Mouse (Mus musculus) MEL (cell line): ENCODE data around the gene Stx6. TPM values are rescaled to one million over a fixed set of nuclear protein-coding genes. Genes with fewer than 3 reads are reported as not detected.

Experiments used
- DNase-seq: peaks from one replicate; pipeline ENCODE4 v3.0.0; 2011; ENCODE audit warnings: low read depth, low spot score
- H3K27ac ChIP-seq: 2 replicates; pipeline ENCODE4 v1.5.1; 2012; ENCODE audit warnings: low read depth, mild to moderate bottlenecking, control low read depth, low read length, moderate library complexity; ENCODE audit not compliant: control insufficient read depth
- H3K27me3 ChIP-seq, 2 experiments: fragments of 150-350 bp in 1 of 2; sonication (generic) in 1 of 2; 2 replicates each; pipeline ENCODE4 v1.6.1; 2012; ENCODE audit warnings: low read length in 2 of 2, mild to moderate bottlenecking in 2 of 2, improper control_type of control experiment in 1 of 2, moderate library complexity in 1 of 2; ENCODE audit not compliant: insufficient read depth in 2 of 2, control insufficient read depth in 1 of 2
- H3K36me3 ChIP-seq, 2 experiments: 2 replicates each; pipeline ENCODE4 v1.6.1; 2012 to 2014; ENCODE audit warnings: low read length in 2 of 2, improper control_type of control experiment in 1 of 2, inconsistent platforms in 1 of 2, mild to moderate bottlenecking in 1 of 2; ENCODE audit not compliant: insufficient read depth in 2 of 2, control insufficient read depth in 1 of 2
- H3K4me1 ChIP-seq, 2 experiments: fragments of 150-350 bp in 1 of 2; sonication (generic) in 1 of 2; 2 replicates each; pipeline ENCODE4 v1.6.1; 2012; ENCODE audit warnings: low read length in 2 of 2, improper control_type of control experiment in 1 of 2, mild to moderate bottlenecking in 1 of 2; ENCODE audit not compliant: insufficient read depth in 2 of 2, control insufficient read depth in 1 of 2
- H3K4me3 ChIP-seq, 2 experiments: fragments of 150-350 bp in 1 of 2; sonication (generic) in 1 of 2; 2 replicates each; pipeline ENCODE4 v1.5.1; 2012; ENCODE audit warnings: low read depth in 2 of 2, low read length in 2 of 2, mild to moderate bottlenecking in 2 of 2, moderate library complexity in 2 of 2, control low read depth in 1 of 2, improper control_type of control experiment in 1 of 2; ENCODE audit not compliant: control insufficient read depth in 1 of 2, insufficient read depth in 1 of 2
- H3K79me2 ChIP-seq: 2 replicates; pipeline ENCODE4 v1.6.1; 2012; ENCODE audit warnings: mild to moderate bottlenecking, low read length, moderate library complexity; ENCODE audit not compliant: control insufficient read depth, poor library complexity, insufficient read depth
- H3K9ac ChIP-seq: 2 replicates; pipeline ENCODE4 v1.6.1; 2012; ENCODE audit warnings: low read depth, mild to moderate bottlenecking, control low read depth, low read length, moderate library complexity; ENCODE audit not compliant: control insufficient read depth, poor library complexity, severe bottlenecking
- H3K9me3 ChIP-seq: fragments of 150-350 bp; sonication (generic); replicated peaks from 2 replicates; pipeline ENCODE4 v1.6.1; 2012; ENCODE audit warnings: mild to moderate bottlenecking, low read length, improper control_type of control experiment, moderate library complexity; ENCODE audit not compliant: insufficient read depth
- BHLHE40 ChIP-seq: IDR thresholded peaks from 2 replicates; pipeline ENCODE4 v1.6.1; 2012; ENCODE audit warnings: low read depth, mild to moderate bottlenecking, inconsistent platforms, low read length, improper control_type of control experiment, borderline replicate concordance
- CHD2 ChIP-seq: IDR thresholded peaks from 2 replicates; pipeline ENCODE4 v1.6.1; 2011; ENCODE audit warnings: low read length, improper control_type of control experiment
- CTCF ChIP-seq, 3 experiments: IDR thresholded peaks in 2 of 3; conservative IDR thresholded peaks in 1 of 3; 2 replicates each; pipeline ENCODE4 v1.5.1; 2011 to 2012; ENCODE audit warnings: low read length in 3 of 3, low read depth in 2 of 3, mild to moderate bottlenecking in 2 of 3, improper control_type of control experiment in 1 of 3, inconsistent platforms in 1 of 3, mixed read lengths in 1 of 3, moderate library complexity in 1 of 3; ENCODE audit not compliant: control insufficient read depth in 1 of 3, insufficient read depth in 1 of 3, poor library complexity in 1 of 3, severe bottlenecking in 1 of 3
- E2F4 ChIP-seq: IDR thresholded peaks from 2 replicates; pipeline ENCODE4 v1.6.1; 2011; ENCODE audit warnings: low read depth, low read length, improper control_type of control experiment, borderline replicate concordance
- EP300 ChIP-seq, 2 experiments: IDR thresholded peaks; 2 replicates each; pipeline ENCODE4 v1.6.1; 2011; ENCODE audit warnings: improper control_type of control experiment in 2 of 2, low read length in 2 of 2, low read depth in 1 of 2, mild to moderate bottlenecking in 1 of 2
- GATA1 ChIP-seq: IDR thresholded peaks from 2 replicates; pipeline ENCODE4 v1.6.1; 2011; ENCODE audit warnings: low read depth, low read length, improper control_type of control experiment
- JUND ChIP-seq: IDR thresholded peaks from 2 replicates; pipeline ENCODE4 v1.6.1; 2011; ENCODE audit warnings: low read depth, mild to moderate bottlenecking, improper control_type of control experiment, low read length
- KAT2A ChIP-seq: conservative IDR thresholded peaks from 2 replicates; pipeline ENCODE4 v1.6.1; 2012; ENCODE audit warnings: low read depth, low read length, improper control_type of control experiment, inconsistent platforms
- MAFK ChIP-seq: IDR thresholded peaks from 2 replicates; pipeline ENCODE4 v1.6.1; 2011; ENCODE audit warnings: low read depth, mild to moderate bottlenecking, low read length, improper control_type of control experiment, borderline replicate concordance
- MAX ChIP-seq: IDR thresholded peaks from 2 replicates; pipeline ENCODE4 v1.6.1; 2011; ENCODE audit warnings: low read length, improper control_type of control experiment
- MEF2A ChIP-seq: IDR thresholded peaks from 2 replicates; pipeline ENCODE4 v1.6.1; 2014; ENCODE audit warnings: low read depth, mild to moderate bottlenecking, inconsistent platforms, low read length, improper control_type of control experiment; ENCODE audit not compliant: poor library complexity, insufficient replicate concordance, severe bottlenecking; ENCODE audit errors: extremely low read depth
- MYB ChIP-seq: IDR thresholded peaks from 2 replicates; pipeline ENCODE4 v1.6.1; 2011; ENCODE audit warnings: mild to moderate bottlenecking, low read depth, low read length, improper control_type of control experiment
- POLR2A ChIP-seq, 2 experiments: IDR thresholded peaks; 2 replicates each; pipeline ENCODE4 v1.6.1; 2011 to 2012; ENCODE audit warnings: low read length in 2 of 2, mild to moderate bottlenecking in 2 of 2, control low read depth in 1 of 2, improper control_type of control experiment in 1 of 2, low read depth in 1 of 2, moderate library complexity in 1 of 2; ENCODE audit not compliant: control insufficient read depth in 1 of 2, insufficient read depth in 1 of 2, poor library complexity in 1 of 2
- RAD21 ChIP-seq: IDR thresholded peaks from 2 replicates; pipeline ENCODE4 v1.6.1; 2011; ENCODE audit warnings: mild to moderate bottlenecking, low read depth, low read length, improper control_type of control experiment
- SIN3A ChIP-seq: IDR thresholded peaks from 2 replicates; pipeline ENCODE4 v1.6.1; 2012; ENCODE audit warnings: low read length, improper control_type of control experiment, inconsistent platforms
- SMC3 ChIP-seq: IDR thresholded peaks from 2 replicates; pipeline ENCODE4 v1.6.1; 2011; ENCODE audit warnings: low read depth, low read length, improper control_type of control experiment
- TBP ChIP-seq: IDR thresholded peaks from 2 replicates; pipeline ENCODE4 v1.8.0; 2011; ENCODE audit warnings: low read depth, low read length, improper control_type of control experiment
- UBTF ChIP-seq: IDR thresholded peaks from 2 replicates; pipeline ENCODE4 v1.6.1; 2012; ENCODE audit warnings: low read depth, mild to moderate bottlenecking, inconsistent platforms, low read length, improper control_type of control experiment, moderate library complexity, borderline replicate concordance; ENCODE audit not compliant: insufficient read depth
- USF1 ChIP-seq: IDR thresholded peaks from 2 replicates; pipeline ENCODE4 v1.6.1; 2014; ENCODE audit warnings: low read depth, mild to moderate bottlenecking, inconsistent platforms, low read length, improper control_type of control experiment, moderate library complexity
- USF2 ChIP-seq, 2 experiments: IDR thresholded peaks; 2 replicates each; pipeline ENCODE4 v1.6.1; 2011 to 2012; ENCODE audit warnings: improper control_type of control experiment in 2 of 2, low read length in 2 of 2, borderline replicate concordance in 1 of 2, inconsistent platforms in 1 of 2, low read depth in 1 of 2, mild to moderate bottlenecking in 1 of 2; ENCODE audit not compliant: insufficient read depth in 1 of 2
- ZC3H11A ChIP-seq: IDR thresholded peaks from 2 replicates; pipeline ENCODE4 v1.6.1; 2012; ENCODE audit warnings: low read depth, mild to moderate bottlenecking, inconsistent platforms, low read length, improper control_type of control experiment
- polyA plus RNA-seq, 2 experiments: library from polyadenylated mRNA; stranded (reverse) in 1 of 2; unstranded in 1 of 2; fragments of >175 nt in 1 of 2; fragments of >200 nt in 1 of 2; gene quantifications; 2 replicates each; pipeline versions ENCODE4 v1.2.1 to v1.2.4; 2012; ENCODE audit warnings: low replicate concordance in 2 of 2, low read depth in 1 of 2; ENCODE audit not compliant: insufficient read length in 2 of 2, insufficient read depth in 1 of 2, missing spikeins in 1 of 2
- total RNA-seq: library from RNA; depleted of rRNA; stranded (reverse); fragments of 300-350 nt; gene quantifications from 2 replicates; pipeline ENCODE4 v1.2.3, GENCODE M21; 2012

The Stx6 gene
- total and polyA plus RNA-seq, 3 experiments, result 18.1 to 38.4 TPM; not detected in 1

DNA sequence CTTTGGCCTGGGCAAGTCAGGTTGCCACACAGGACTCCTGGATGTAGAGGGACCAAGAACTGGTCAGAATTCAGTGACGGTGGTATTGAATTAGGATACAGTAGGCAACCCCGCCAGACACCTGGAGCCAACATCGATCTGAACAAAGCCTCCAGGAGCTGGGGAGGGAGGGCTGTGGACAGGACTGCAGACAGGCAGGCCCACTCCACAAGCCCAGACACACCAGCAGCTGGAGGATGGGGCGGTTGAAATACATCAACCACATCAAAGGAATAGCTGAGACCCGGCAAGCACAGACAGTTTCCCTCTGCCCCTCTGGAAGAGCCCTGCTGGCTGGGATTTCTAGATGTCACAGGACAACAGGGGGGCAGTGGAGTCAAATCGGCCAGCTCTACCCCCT lies 58.3 kb downstream of the Stx6 start:
- no peak overlapping the region for H3K27ac ChIP-seq
- TF ChIP-seq MEF2A (no peak), USF2 (IDR thresholded peaks at IDR 0.05; ENCODE audit: borderline replicate concordance in 1 of 2, insufficient read depth in 1 of 2, low read depth in 1 of 2, low read length in 2 of 2) (no peak), JUND (no peak), MYB (no peak), UBTF (no peak), EP300 (IDR thresholded peaks at IDR 0.05; ENCODE audit: low read depth in 1 of 2, low read length in 2 of 2) (no peak), CHD2 (no peak), E2F4 (no peak), KAT2A (no peak), BHLHE40 (no peak), SIN3A (no peak), TBP (no peak), POLR2A (IDR thresholded peaks at IDR 0.05; ENCODE audit: control insufficient read depth in 1 of 2, insufficient read depth in 1 of 2, low read depth in 1 of 2, low read length in 2 of 2, poor library complexity in 1 of 2) (no peak), RAD21 (no peak), MAFK (no peak), MAX (no peak)
- no peak overlapping the region for H3K4me3 ChIP-seq
- no peaks in the 10 kb centered on the region for H3K9me3 ChIP-seq
- H3K79me2 ChIP-seq, result no peaks in the 10 kb centered on the region
- peaks cover 5 to 11% of the 10 kb centered on the region in 2 experiments; a peak in 3 of 4 replicates for H3K4me1 ChIP-seq
- no peak for DNase-seq
- no peaks in the 10 kb centered on the region for H3K36me3 ChIP-seq
- H3K27me3 ChIP-seq, result no peaks in the 10 kb centered on the region
- no peak overlapping the region for H3K9ac ChIP-seq

DNA sequence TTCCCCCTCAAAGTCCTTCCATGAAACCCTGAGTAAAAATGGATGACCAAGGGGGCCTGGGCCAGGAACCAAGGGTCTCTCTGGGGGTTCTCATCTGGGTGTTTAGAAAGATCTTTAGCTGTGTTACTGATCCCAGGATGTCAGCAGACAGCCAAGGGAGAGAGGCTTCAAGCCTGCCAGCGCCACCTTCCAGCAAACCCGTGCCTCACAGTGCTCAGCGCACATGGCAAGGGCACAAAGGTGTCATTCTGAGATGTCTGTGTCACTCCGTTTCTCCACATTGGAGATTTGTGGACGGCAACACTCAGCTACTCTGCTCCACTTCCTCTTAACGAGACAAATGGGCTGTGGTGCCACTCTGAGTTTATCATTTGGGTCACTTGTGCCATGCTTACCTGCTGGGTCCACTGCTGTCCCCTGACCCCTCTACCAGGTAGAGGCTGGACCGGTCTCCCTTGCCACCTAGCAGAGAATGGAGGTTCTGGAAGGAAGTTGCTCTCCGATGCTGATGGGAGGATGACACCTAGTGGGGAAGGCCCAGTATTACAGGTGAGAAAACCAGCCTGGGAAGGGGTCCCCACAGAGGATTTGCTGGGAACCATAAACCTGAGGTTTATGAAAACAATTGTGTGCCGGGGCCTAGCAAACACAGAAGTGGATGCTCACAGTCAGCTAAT lies 59.5 kb downstream of the Stx6 start:
- no peaks in the 10 kb centered on the region for H3K27me3 ChIP-seq
- DNase-seq, result peak; percentile 62

More for the DNA sequence above, 59.5 kb downstream of the Stx6 start:
- Histone ChIP-seq H3K9me3 (no peaks in the 10 kb centered on the region), H3K9ac (no peak overlapping the region), H3K27ac (no peak overlapping the region), H3K79me2 (no peaks in the 10 kb centered on the region), H3K4me1 (peaks cover 1 to 9% of the 10 kb centered on the region in 2 experiments; a peak in 3 of 4 replicates), H3K36me3 (no peaks in the 10 kb centered on the region), H3K4me3 (no peak overlapping the region)
- TF ChIP-seq RAD21 (peak; percentile 96), POLR2A (IDR thresholded peaks at IDR 0.05; ENCODE audit: control insufficient read depth in 1 of 2, insufficient read depth in 1 of 2, low read depth in 1 of 2, low read length in 2 of 2, poor library complexity in 1 of 2) (no peak), SIN3A (peak; percentile 45; the same call in 1 of the 2 replicates), GATA1 (no peak), EP300 (IDR thresholded peaks at IDR 0.05; ENCODE audit: low read depth in 1 of 2, low read length in 2 of 2) (no peak), CTCF (IDR thresholded peaks at IDR 0.05 in 2 of 3, conservative IDR thresholded peaks at IDR 0.05 in 1 of 3; ENCODE audit: control insufficient read depth in 1 of 3, insufficient read depth in 1 of 3, low read depth in 2 of 3, low read length in 3 of 3, poor library complexity in 1 of 3, severe bottlenecking in 1 of 3) (peak; percentile 75 to 91 (median 86)), ZC3H11A (peak; percentile 98), BHLHE40 (no peak), SMC3 (peak; percentile 96), USF1 (no peak)
